Mouse (Mus musculus) yolk sac, embryonic 10.5 days (tissue): Measurements from ENCODE around the gene Rarres1.

Source experiments
- DNase-seq: peaks from one replicate; pipeline ENCODE4 v3.0.0-alpha.2; 2017; ENCODE audit warnings: low spot score

Gene Rarres1

DNA sequence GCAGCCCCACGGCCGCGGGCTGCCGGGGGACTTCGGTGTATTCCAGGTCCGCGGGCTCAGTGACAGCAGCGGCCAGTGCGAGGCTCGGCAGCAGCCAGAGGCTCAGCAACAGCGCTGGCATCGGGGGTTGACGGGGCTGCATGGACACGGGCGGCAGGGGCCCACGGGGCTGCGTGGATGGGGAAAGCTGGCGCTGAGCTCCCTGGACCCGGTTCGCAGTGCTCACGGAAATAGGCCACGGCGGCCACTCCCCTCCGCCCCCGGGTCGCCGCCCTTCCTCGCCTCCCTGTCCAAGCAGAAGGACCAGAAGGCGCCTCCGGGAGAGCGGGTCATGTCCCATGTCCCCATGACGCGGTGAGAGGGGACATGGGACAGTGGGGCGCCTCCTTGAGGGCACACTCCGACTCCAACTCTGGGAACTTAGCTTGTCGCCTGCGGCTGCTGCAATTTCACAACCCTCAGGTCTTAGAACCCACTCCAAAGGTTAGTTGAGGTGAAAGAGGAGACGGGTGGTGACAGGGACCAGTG, at the start of gene Rarres1:
TSS of gene Rarres1 (minus strand) at position 250 of the 528 bp plus-strand sequence.
- DNase-seq, result peak; percentile 55

DNA sequence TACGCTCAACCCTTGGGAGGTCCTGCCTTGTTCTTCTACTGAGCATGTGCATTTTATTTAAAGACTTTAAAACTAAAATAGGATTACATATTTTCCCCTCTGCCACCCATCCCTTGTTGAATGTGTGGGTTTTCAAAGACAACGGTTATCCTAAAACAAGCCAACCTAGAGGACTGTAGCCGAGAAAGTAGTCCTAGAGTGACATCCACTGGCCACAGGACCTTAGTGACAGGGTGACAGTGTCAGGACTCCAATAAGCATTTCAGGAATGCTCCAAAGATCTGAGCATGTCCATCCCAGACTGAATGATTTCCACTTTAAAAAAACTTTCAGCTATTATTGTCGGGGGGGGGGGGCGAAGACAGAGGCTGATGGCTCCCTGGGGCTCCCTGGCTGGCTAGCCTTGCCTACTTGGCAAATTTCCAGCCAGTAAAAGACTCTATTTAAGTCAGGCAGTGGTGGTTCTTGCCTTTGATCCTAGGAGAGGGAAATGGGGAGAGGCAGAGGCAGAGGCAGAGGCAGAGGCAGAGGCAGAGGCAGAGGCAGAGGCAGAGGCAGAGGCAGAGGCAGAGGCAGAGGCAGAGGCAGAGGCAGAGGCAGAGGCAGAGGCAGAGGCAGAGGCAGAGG, 49.5 kb upstream of the Rarres1 start:
- no peak for DNase-seq

DNA sequence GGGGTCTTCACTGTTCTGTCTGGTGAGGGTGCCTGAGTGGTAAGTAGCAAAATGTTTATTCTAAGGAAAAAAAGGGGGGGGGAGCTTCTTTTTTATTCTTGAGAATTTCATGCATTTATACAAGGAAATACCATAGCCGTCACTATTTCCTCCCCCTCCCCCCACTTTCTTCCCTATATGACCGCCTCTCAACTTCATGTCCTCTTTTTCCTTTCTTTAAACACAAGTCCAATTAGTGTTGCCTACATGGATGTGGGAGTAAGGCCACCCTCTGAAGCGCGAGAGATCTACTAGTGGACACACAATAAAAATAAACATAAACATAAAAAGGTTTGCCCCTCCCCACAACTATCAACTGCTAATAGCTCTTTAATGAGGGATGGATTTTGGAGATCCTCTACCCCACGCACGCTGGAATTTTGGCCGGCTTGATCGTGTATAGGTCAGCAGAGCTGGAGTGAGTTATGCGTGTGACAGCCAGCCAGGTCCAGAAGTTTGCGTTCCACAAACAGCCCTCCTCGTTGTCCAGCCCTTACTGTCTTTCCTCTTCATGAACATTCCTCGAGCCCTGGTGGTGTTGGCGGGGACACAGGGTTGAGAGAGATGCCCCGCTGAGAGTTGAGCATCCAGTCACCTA, 42.5 kb upstream of the Rarres1 start:
- no peak for DNase-seq

DNA sequence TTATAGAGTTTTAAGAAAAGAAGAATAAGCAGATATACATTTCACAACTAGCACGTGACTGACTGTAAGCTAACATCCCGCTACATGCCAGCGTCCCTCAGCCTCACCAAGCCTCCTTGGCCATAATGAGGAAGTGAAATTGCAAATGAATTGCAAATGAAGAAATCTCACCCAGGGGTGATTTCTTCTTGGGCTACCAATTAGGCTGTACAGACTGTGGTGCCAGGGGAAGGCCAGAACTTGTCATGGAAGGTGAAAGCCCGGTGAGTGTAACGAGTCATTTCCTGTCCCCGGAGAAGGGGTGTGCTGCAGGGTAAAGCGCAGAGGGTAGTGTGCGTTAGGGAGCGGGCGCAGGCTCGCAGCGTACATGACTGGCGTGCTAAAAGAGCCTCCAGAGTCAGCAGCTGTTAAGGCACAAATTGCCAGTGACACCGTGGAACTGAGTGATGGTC, 41.9 kb upstream of the Rarres1 start:
- no peak for DNase-seq

DNA sequence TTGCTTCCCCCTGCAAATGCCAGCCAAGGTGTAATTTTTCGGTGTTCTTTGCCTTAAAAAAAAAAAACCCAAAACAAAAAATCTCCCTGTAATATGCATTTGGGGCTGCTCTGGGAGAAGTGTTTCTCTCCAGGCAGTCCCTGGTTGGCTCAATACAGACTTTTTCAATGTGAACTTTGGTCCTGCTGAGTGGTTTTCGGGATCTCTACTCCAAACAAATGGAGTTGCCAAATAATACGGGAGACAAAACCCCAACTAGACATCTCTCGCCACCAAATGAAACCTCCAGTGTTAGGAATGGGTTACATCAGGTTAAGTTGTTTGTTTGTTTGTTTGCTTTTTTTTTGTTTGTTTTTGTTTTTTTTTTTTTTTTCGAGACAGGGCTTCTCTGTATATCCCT, 39.9 kb upstream of the Rarres1 start:
- DNase-seq, result no peak

DNA sequence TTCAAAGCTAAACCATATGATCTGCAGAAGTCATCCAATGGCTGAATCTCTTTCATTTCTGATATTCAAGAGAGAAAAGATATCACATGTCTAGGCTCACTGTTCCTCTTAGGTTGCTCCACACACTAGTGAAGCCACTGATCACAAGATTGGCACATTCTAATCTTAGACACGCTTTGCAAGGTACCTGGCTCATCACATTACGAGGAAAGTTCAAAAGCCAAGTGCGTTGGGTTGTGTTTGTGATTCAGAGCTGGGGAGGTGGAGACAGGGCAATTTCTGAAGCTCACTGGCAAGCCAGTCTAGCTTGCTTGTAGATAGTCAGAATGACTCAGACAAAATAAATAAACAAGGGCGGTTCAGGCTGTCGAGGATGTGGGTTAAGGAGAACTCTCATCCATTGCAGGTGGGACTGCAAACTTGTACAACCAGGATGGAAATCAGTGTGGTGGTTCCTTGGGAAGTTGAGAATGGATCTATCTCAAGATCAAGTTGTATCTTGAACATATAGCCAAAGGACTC, 38.7 kb upstream of the Rarres1 start:
- peak; percentile 30 for DNase-seq

DNA sequence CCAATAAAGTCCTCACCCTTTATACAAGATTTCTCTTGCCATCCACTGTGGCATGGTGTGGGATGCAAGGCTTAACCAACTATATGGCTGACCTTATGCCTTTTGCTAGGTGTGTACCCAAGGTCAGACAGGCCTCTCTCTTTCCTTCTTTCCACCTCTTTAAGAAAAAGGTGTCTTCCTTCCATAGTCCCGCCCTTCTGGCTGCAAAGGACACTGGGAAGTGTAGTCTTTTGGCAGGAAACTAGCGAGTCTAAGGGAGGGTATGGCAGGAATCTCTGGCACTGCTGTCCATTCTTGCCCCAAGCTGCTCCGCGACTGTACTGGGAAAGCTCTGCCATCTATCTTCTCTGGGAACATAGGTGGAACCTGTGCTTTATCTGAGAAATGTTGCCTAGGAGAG, 38.0 kb upstream of the Rarres1 start:
- DNase-seq, result peak; percentile 68

DNA sequence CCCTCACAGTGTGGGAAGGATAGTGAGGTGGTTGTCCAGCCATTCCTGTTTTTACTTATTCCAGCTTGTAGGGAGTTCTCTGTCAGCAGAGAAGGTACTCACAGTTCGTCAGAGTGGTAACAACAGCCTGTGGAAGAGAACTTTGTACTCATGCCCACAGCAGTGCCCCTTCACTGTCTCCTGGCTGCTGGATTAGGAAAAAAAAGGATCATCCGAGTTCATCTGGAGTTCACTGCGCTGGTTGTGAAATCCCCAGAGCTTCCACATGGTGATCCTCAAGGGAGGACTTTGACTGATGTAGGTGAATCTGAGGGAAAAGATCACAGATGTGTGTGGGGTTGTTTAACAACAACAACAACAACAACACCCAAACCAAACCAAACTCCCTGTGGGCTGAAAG, 35.9 kb upstream of the Rarres1 start:
- DNase-seq, result peak; percentile 62

DNA sequence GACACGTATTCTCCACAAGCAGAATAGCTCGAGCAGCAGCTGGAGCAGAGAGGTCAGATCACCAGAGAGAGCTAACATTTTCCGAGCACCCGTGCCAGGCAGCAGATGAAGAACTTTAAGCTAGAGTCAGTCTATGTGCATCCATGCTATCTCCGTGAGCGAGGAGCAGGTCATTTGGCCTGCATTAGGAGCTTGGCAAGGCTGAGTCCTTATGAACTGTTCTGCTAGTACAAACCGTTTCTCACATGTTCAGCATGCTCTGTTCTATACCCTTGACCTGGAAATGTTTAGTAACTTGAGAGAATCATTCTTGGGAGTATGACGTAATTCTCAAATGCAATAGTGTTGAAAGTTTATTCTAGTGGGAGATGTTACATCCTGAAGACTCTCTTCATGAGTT, 28.3 kb upstream of the Rarres1 start:
- no peak for DNase-seq

DNA sequence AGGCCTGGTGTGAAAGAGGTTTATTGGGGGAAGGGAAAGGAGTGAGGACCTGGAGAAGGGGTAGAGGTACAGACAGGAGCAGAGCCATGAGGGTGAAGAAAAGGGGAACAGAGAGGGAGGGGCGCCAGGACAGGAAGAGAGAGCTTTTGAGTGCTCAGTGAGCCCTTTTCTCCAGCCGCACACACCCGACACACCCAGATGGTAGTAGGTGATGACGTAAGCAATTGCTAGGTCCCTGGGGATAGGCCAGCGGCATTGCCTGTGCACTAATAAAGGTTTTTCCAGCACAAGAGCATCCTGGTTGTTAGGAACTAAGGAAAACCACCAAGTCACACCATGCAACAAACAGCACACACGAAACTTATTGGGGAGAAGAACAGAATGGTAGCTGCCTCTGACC, 9.4 kb upstream of the Rarres1 start:
- DNase-seq, result no peak

DNA sequence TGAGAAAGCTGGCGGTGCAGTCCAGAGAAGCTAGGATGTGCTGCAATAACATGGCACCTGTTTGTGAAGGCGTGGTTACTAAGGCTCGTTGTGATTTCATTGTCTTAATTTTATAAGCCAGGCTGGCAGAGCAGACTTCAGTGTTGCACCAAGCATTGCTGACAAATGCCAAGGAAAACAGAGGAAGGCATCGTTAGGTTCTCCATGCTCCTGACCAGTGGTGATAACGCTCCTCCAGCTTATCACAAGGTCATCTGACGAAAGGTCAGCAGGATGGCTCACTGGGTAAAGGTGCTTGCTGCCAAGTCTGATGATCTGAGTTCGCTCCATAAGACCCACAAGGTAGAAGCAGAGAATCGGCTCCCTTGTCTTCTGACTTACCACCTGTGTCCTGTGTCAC, 7.4 kb upstream of the Rarres1 start:
- DNase-seq, result no peak

DNA sequence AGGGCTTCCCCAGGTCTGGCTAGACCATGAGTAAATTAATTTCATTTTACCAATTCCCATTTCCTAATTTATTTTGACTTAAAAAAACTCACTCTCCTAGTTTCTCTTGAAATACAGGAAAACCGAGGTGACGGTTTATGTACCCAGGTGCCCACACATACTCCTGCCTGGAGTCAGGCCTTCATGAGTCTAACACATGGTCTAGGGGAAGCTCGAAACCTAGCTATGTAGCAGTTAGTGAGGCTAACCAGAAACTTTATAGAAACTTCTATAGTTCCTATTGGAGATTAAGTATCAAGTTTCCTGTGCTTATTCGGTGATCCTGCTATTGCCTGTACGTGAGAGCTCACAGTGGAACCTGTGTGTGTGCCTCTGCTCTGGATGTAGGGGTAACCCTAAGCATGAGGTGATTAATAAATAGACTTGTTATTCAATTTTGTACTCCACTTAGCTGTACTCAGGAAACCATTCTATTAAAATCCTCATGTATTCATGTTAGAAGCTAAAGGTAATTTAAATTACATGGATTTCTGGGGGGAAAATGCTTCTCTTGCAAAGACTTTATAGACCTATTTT, 5.3 kb upstream of the Rarres1 start:
- no peak for DNase-seq

DNA sequence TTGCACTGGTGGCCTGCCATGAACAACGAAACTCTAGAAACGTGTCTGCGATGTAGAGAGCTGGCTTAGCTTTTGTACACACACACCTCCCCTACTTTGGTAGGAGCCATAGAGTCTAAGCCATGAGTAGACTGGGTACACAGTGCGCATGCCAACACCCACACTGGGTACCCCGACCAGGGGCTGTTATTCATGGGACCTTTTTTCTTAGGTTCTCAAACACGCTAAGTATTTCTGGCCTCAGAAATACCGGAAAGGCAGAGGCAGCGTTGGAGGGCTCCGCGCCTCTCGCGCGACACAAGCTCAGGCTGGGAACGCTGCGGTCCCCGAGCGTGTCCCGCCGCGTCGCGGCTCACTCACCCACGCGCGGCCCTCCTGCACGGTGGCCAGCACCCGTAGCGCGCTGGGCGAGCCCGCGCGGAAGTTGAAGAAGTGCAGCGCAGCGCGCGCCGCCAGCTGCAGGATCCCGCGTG, 486 bp downstream of the Rarres1 start:
- no peak for DNase-seq

DNA sequence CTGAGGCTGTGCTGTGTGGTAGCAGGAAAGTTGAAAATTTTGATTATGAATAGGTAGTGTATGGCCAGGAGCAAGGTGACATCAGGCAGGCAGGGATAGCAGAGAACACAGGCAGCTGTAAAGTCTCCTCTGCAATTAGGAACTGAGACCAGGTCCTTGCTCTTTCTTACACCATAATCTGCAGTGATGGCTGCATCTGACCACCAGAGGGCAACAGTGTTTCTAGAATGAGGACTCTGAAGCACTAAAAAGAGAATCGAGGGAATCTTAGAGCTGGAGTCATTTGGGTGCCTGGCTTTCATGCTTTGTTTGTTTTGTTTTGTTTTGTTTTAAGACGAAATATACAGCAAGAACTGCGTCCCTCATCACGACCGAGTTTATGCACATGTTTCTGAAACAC, 2.5 kb downstream of the Rarres1 start:
- DNase-seq, result peak; percentile 69

DNA sequence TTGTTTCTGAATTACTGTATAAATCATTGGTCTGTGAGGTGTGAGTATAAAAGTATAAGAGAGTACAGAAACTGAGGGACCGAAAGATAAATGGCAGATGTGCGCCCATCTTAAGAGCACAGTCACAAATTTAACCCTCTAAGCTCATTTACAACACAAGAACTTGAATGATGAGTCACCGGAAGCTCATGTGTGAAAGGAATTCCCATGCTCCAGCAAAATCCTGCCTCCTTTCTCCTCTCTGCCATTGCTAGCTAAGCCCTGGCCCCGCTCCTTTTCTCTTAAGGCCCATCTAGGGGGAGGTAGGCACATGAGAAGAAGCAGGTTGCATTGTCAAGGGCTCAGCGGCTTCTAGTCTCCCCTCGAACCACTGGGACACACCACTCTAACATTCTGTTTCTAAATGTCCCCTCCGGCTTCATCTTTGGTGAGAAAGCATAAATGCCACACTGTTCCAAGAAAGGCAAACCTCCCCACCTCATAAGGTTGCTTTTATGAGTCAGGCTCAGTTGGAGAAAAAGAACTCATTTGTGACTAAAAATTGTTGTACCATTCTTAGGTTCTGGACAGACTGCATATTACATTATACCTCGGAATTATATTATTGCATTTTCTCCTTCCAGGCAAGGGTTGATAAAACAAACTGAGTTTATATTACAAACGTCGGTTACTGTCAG, 7.0 kb downstream of the Rarres1 start:
- DNase-seq, result no peak

DNA sequence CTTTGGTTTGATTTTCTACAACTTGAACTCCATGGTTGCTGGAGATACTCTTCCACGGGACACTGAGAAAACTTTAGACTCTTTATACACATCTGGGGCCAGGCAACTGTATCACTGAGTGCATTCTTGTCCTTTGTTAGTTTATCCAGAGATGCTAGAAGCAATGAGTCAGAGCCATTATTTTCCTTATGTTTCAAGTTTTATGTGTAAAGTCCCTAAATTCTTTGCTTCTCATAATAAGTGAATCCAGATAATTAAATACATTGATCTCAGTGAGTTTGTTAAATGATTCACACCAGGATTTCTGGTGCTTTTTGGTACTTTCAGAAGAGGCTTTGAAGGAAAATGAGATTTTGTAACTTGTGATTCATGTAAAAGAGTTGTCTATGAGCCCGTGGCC, 10.0 kb downstream of the Rarres1 start:
- DNase-seq, result no peak

DNA sequence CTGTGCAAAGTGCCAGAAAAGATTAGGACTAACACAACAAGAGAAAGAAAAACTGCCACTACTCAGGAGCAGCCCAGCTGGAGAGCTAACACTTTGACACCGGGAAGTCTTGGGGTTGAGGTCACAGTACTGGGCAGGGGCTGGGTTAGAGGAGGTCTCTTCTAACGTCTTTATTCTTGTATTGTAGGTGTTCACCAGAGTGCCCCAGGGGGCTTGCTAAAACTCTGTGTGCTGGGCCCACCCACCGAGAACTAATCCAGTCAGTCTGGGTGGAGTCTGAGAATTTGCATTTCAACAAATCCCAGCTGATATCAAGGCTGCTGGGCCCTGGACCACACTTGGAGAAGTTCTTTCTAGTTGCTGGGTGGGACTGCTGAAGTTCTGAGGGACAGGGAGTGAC, 11.4 kb downstream of the Rarres1 start:
- no peak for DNase-seq

DNA sequence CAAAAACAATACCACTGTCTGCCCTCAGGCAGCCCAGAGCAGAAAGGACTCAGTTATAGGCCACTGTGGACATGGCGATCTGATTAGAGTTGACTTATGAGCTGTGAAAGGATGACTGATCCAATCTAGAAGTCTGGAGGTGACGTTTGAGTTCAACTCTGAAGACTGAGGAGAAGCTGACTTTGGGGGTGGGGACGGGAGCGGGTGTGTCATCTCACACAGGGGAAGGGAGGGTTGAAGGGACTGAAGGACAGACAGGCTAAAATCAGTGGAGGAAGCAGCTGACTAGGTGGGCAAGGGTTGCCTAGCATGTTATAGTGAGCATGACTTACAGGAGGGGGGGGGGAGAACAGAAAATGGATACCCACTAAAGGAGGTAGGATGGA, 15.9 kb downstream of the Rarres1 start:
- DNase-seq, result no peak

DNA sequence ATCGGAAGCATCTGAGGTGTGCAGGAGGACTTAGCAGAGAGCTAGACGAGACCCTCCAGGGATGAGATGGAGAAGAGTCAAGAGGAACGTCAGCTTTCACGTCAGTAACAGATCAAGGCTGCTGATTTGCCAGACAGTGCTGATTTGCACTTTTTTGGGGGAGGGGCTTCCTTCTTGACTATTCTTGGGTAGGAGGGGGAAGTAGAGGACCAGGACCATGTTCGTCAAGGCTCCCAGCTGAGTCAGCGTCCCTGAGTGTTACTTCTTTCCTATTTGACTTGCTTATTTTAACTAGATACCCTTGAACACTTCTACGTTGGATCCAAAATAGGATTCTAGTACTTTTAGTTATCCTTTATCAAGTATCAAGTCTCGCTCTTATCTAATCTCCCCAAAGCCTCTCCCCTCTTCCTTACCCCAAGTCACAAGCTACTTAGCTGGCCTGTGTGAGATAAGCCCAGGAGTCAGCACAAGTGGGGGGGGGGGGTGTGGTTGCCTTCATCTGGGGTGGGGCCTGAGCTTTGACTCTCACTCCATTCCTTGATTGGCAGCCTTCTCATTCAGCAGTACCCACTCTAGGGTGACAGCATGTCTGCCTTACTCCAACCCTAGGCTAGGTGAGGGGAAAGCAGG, 16.4 kb downstream of the Rarres1 start:
- DNase-seq, result no peak

DNA sequence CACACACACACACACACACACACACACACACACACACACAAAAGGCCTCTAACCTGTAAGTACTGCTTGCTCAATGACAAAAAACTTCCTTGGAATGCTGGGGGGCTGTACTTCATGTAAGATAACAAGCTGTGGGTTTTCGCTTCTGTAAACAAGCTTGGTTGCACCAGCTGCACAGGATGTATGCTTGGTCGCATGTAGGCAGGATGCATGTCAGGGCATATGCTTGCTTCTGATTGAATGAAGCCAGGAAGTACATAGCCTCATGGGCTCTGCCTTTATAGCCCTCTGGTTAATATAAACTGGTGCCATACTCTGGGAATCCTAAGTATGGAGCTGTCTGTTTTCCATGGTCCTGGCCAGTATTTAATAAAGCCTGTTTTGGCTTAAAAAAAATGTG, 17.3 kb downstream of the Rarres1 start:
- DNase-seq, result no peak

DNA sequence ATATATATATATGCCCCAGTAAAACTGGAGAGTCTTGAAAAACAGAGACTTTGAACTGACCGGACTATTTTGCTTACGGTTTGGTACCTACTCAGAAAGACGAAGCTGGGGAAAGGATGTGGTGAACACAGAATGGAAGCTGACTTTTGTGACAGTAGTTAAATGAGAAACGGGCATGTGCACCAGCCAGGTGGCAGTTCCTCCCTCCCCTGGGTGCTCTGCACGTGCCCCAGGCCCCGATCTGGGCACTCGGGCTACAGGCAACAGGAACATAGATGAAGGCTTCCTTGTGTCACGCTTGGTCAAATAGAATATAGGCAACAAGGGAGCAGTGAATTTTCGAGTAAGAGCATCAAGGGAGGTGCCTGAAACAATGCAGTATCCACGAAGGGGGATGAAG, 19.0 kb downstream of the Rarres1 start:
- no peak for DNase-seq

DNA sequence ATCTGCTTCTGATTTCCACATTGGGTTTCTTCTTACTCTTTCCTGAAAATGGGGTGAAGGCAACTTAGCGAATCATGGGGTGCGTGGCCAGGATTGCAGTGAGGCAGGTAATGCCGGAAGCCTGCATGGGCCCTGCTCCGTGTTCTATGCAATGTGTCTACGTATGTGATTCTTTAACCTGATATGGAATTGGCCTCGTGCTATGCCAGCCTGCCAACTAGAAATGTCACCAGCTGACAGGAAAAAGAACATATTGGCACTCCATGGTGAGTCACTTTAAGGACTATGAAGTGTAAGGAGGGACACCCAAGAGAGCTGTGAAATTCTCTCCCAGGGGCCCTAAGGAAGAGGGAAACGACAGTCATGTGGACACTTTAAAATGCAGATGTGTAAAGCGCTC, 22.2 kb downstream of the Rarres1 start:
- no peak for DNase-seq
